Mouse (Mus musculus) granulocyte monocyte progenitor cell, adult 5-6 weeks (primary cell): ENCODE results near the gene Pim2. TPM values are rescaled to one million over a fixed set of nuclear protein-coding genes. Genes with fewer than 3 reads are reported as not detected.

Source experiments
- ATAC-seq: replicated peaks from 2 replicates; pipeline ENCODE4 v1.8.0; 2016; ENCODE audit warnings: mild to moderate bottlenecking, moderate TSS enrichment, inconsistent platforms; ENCODE audit not compliant: poor library complexity, severe bottlenecking
- total RNA-seq, 2 experiments: library from RNA; stranded (forward) in 1 of 2; stranded (reverse) in 1 of 2; fragments of 200-712, 200-1000 nt in 1 of 2; fragments of >200 nt in 1 of 2; fragmentation: Nextera tagmentation in 1 of 2; gene quantifications; 2 replicates each; pipeline ENCODE4 v1.2.3; 2014 to 2017

The Pim2 gene
- total RNA-seq (2014; fragmentation: Nextera tagmentation) (6.3 and 7.1 TPM in 2 replicates), total RNA-seq (2017) (0.78 and 1.5 TPM in 2 replicates)

DNA sequence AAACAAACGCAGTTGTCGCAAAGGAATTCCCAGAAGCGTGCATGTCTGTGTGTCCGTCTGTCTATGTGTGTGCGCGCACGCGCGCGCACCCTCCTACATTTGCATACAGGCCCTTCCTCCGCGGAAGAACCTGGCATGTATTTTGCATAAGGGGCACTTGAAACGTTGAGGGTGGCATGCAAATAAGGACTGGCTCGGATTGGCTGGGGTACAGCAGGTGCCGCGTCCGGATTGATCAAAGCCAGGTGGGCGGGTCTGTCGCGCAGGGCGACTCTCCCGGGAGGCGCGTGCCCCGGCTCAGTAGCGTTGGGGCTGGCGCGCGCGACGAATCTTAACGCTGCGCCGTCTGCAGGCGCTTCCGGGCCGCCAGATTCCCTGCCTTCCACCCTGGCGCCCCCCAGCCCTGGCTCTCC lies at the start of gene Pim2:
Gene Pim2, plus strand, starts transcription at position 256 of the 413 bp plus-strand sequence.
- ATAC-seq, result peak; percentile 89

DNA sequence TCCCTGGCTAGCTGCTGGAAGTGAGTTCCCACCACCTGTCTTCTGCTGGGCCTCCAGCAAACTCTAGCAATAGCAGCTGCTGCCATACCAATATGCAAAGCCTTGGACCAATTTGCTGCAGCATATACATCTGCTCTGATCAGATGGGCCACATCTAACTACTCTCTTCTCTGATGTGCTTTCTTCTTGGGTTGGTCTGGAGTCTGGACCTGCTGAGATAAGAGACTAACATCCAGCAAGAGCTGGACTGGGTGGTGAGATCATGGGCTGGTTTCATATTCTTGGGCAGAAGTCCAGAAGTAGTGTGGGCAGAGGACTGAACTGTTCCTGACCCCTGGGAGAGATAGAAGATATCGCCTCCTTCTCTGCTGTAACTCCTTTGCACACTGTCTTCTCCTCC lies 40.9 kb upstream of the Pim2 start:
- no peak for ATAC-seq

DNA sequence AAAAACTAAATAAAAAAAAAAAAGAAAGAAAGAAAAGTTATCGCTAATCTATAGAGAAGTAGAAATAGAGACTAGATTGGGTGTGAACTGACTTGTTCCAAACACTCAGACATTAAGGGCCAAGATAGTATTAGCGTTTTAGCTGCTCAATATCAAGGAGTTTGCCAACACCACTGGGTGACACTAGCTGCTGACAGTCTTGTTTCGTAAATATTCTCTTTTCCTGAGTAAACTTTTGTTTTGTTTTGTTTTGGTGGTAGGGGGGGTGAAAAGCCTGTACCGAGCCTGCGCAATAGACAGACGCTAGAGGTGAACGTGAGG lies 37.3 kb upstream of the Pim2 start:
- ATAC-seq, result no peak

DNA sequence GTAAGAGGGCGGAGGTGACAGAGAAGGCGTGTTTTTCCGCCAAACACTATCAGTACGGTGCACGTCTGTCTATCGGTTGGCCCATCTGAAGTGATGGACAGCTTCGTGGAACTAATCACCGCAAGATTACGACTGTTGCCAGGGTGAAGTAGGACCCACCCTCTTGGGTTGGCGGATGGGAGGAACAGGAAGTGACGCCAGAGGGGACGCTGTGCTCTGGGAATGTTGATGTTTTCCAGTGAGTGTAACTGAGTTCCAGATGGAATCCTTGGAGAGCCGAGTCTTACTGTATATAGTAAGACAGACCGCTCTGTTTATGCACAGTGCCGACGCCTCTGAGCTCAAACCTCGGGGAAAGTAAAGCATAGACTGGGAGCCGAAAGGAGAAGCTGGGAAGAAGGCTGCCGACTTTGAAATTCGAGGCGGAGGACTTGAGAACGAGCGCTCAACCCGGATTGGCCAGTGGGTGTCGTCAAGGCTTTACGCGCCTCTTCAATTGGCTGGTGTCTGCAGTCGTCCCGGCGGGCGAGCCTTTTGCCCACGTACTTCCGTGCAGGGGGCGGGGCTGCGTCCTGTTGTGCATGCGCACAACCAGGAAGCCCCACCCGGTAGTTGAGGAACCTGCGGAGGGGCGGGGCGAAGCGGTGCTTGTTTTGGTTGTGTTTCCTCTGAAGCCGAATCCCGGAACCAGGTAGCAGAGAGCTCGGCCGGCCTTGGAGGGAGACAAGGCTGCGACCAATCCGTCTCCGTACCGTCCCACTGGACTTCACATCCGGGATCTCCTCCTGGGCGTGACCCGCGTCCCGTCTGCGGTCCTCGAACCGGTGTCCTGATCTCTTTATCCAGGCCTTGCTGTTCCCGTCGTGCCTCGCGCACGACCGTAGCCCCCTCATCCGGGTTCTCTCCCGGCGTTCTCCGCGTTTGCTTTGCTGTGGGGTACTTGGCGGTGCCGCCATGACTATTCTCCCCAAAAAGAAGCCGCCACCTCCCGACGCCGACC lies 36.6 kb upstream of the Pim2 start, which contains the start of gene Otud5:
Gene Otud5, plus strand, starts transcription at position 202 of the 1,000 bp plus-strand sequence.
- peak; percentile 79 for ATAC-seq

GRCm38 (mm10) chrX:7842318-7842717 lies 35.7 kb upstream of the Pim2 start:
- no peak for ATAC-seq

DNA sequence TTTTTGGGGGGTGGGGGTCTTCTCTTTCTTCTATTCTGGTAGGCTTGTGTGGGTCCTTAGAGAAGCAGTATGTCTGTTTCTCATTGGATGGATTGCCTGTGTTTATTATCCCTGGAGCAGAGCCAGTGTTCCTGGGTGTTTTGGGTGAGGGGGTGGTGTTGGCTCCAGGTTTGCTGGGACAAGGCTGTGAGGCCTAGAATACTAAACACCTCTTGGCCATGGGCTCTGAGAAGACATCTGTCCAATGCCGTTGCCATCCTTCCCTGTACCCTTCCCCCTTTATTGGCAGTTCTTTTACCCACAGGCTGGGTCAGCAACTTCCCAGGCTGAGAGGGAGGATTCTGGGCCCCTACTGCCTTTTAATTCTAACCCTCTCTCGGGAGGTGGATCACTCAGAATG lies 30.2 kb upstream of the Pim2 start:
- no peak for ATAC-seq

- peak; percentile 80 for ATAC-seq
These were observed 23.5 kb upstream of the Pim2 start for GRCm38 (mm10) chrX:7854578-7854977.

- ATAC-seq, result peak; percentile 44; the same call in 1 of the 2 replicates
These were observed 18.8 kb upstream of the Pim2 start for GRCm38 (mm10) chrX:7859191-7859753.

DNA sequence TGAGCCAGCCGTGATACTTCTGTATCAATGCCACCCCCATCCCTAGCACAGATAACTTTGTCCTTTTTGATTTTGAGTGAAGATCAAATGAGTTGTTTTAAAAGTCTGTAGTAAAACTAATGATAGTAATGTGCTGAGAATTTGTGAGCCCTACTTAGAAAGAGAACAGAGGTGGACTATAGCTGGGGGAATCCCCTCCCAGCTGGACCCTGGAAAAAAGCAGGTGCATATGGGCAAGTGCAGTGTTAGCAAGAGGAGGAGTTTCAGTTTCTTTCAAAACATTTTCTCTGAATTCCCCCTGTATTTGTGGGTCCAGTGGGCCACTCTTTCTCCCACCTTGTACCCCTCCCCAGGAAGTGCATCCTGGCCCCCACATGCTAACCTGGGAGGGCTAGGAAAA lies 14.9 kb upstream of the Pim2 start:
- no peak for ATAC-seq

- peak; percentile 66 for ATAC-seq
These were observed 13.5 kb upstream of the Pim2 start for GRCm38 (mm10) chrX:7864551-7864950.

DNA sequence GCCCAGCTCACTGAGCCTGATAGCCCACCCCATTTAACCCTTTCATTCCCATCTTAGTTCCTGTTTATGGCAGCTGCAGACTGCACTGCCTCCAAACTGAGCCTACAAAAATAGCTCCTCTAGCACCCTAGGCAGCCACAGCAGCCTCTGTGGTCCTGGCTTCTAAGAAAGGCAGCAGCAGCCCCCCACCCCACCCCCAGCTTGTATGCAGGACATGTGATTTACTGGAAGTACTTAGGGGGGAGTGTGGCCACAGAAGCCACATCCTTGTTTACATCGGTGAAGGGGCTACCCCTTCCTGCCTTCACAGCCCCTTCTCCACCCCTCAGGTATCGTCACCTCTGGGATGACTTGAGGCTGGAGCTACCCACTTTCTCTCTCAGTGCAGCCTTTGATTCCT lies 12.7 kb upstream of the Pim2 start:
- ATAC-seq, result peak; percentile 55

GRCm38 (mm10) chrX:7865786-7866185 lies 12.3 kb upstream of the Pim2 start:
- peak; percentile 38 for ATAC-seq

GRCm38 (mm10) chrX:7867141-7867540 lies 10.9 kb upstream of the Pim2 start:
- no peak for ATAC-seq

GRCm38 (mm10) chrX:7868506-7868905 lies 9.6 kb upstream of the Pim2 start:
- ATAC-seq, result no peak

DNA sequence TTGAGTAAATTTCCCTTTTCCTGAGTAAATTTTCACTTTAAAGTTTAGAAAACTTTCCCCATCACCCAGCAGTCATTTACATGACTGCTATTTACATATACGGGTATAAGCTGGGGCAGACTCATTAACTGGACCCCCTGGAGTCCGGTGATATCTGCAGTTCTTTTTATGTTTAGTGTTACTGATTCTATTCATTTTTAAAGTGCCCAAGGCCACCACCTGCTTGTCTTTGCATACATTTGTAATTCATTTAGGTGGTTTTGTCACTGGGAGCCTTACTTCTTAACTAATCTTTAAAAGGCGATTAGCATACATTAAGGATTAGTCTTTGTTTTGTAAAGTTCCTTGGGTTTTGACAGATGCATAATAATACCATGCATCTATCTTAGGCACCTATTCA lies 8.2 kb upstream of the Pim2 start:
- no peak for ATAC-seq

GRCm38 (mm10) chrX:7878495-7878894 lies 433 bp downstream of the Pim2 start:
- 0 out of 2 replicates have a peak, but pooled peaks have one; percentile 9 for ATAC-seq

- peak; percentile 65 for ATAC-seq
These were observed 1.8 kb downstream of the Pim2 start for GRCm38 (mm10) chrX:7879819-7880218.

DNA sequence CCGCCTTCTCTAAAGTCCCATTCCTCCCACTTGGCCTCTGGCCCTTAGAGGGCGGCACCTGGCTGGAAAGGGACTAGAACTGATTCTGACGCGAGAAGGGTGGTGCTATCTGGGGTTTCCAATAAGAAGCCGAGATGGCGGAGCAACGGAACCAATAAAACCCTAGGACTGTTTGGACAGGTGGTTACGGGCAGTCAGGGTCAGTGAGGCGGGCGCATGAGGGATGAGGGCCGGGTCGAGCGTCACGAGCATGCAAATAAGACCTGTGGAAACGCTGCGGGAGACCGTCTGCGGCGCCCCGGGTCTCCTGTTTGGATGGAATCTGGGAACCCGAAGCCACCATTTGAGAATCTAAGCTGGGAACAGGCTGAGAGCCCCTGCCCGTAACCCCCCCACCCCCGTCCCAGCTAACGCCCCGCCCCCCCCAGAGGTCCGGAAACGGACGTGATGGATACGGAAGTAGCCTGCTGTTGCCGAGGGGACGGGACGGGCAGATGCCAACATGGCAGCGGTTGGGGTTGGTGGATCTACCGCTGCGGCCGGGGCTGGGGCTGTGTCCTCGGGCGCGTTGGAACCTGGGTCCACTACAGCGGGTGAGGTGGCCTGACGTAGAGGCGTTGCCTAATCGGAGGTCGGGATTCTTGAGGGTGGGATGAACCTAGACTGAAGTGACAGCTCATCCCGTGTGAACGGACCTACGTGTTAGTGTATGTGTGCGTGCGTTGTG lies 5.9 kb downstream of the Pim2 start, which contains the start of gene Slc35a2:
Gene Slc35a2, plus strand, starts transcription at position 188 of the 727 bp plus-strand sequence.
- ATAC-seq, result peak; percentile 82

DNA sequence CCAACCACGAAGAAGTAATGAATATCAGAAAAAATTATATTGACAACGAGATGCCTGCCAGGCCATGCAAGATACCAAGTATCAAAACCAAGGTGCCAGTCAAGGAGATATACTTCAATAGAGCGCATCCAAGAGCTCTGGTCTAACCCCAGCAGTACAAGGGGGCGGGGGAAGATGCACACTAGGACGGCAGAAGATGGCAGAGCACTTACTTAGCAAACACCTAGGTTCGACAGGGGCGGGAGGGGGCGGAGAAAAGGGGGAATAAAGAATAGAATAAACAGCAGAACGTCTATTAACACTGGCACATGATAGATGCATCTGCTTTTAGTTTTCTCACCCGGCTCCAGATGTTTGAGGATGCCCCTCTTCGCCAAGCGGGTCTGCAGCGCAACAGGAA lies 20.1 kb downstream of the Pim2 start:
- ATAC-seq, result no peak
